Mouse (Mus musculus) embryonic facial prominence, embryonic 14.5 days (tissue): ENCODE data around the gene Fis1. TPM values are rescaled to one million over a fixed set of nuclear protein-coding genes. Genes with fewer than 3 reads are reported as not detected.
A peak's percentile ranks its signal among the peaks of the same experiment; 100 is the strongest.

Experiments used
- ATAC-seq: fragments of 200-750 bp; cut with Nextera tagmentation; 2 replicates; pipeline ENCODE4 v1.8.0; 2017; ENCODE audit warnings: low read depth, moderate number of reproducible peaks, moderate TSS enrichment
- DNase-seq: peaks from one replicate; pipeline ENCODE4 v3.0.0-alpha.2; 2015; ENCODE audit warnings: low spot score
- H3K27ac ChIP-seq: fragments of 300-500 bp; sonication (generic); replicated peaks from 2 replicates; pipeline ENCODE4 v1.5.1; 2014; ENCODE audit warnings: low read depth, mild to moderate bottlenecking, low read length, moderate library complexity
- H3K27me3 ChIP-seq: fragments of 300-500 bp; sonication (generic); replicated peaks from 2 replicates; pipeline ENCODE4 v1.6.1; 2014; ENCODE audit warnings: low read length; ENCODE audit not compliant: control insufficient read depth, insufficient read depth
- H3K36me3 ChIP-seq: fragments of 300-500 bp; sonication (generic); 2 replicates; pipeline ENCODE4 v1.6.1; 2014; ENCODE audit warnings: low read length, mixed read lengths; ENCODE audit not compliant: control insufficient read depth, insufficient read depth
- H3K4me1 ChIP-seq: fragments of 300-500 bp; sonication (generic); 2 replicates; pipeline ENCODE4 v1.6.1; 2014; ENCODE audit warnings: antibody characterized with exemption, low read length; ENCODE audit not compliant: control insufficient read depth, insufficient read depth
- H3K4me2 ChIP-seq: fragments of 300-500 bp; sonication (generic); 2 replicates; pipeline ENCODE4 v1.6.1; 2014; ENCODE audit warnings: low read depth, mild to moderate bottlenecking, low read length, moderate library complexity, mixed read lengths
- H3K4me3 ChIP-seq: fragments of 300-500 bp; sonication (generic); 2 replicates; pipeline ENCODE4 v1.5.1; 2014; ENCODE audit warnings: low read depth, mild to moderate bottlenecking, low read length
- H3K9ac ChIP-seq: fragments of 300-500 bp; sonication (generic); 2 replicates; pipeline ENCODE4 v1.6.1; 2014; ENCODE audit warnings: low read depth, mild to moderate bottlenecking, low read length, moderate library complexity, mixed read lengths
- H3K9me3 ChIP-seq: fragments of 300-500 bp; sonication (generic); 2 replicates; pipeline ENCODE4 v1.6.1; 2016; ENCODE audit warnings: low read length; ENCODE audit not compliant: control insufficient read depth
- WGBS: fragments of 180-500 bp; shearing (Covaris S2); extraction: QIAGEN DNeasy Blood & Tissue Kit; methylation state at CpG from one replicate; pipeline ENCODE4 v1.1.7; 2014; 5-methylcytosine and 5-hydroxymethylcytosine counted together
- polyA plus RNA-seq: library from polyadenylated mRNA; unstranded; fragments of >200 nt; fragmentation: Nextera tagmentation; extraction: Ambion mirVana; gene quantifications from 2 replicates; pipeline ENCODE4 v1.2.1, GENCODE M21; 2014

The Fis1 gene
- polyA plus RNA-seq, 1 experiment from 2014 or later, result 266 TPM

GRCm38 (mm10) chr5:136919546-136920301 lies 33.4 kb upstream of the Fis1 start:
- H3K4me2 ChIP-seq, result peak overlapping the region; percentile 93

GRCm38 (mm10) chr5:136922830-136923229 lies 30.2 kb upstream of the Fis1 start:
- DNase-seq, result no peak
- Histone ChIP-seq H3K27ac (no peak overlapping the region), H3K36me3 (no peaks in the 10 kb centered on the region), H3K9me3 (no peaks in the 10 kb centered on the region), H3K4me1 (peaks cover 5% of the 10 kb centered on the region), H3K4me3 (no peak overlapping the region), H3K9ac (no peak overlapping the region), H3K4me2 (no peak overlapping the region), H3K27me3 (no peaks in the 10 kb centered on the region)
- no peak for ATAC-seq
- 75% methylated on average over 9 of the region's 9 CpGs for WGBS

More at GRCm38 (mm10) chr5:136919546-136920301, 33.4 kb upstream of the Fis1 start:
- Histone ChIP-seq H3K27ac (0 out of 2 replicates have a peak overlapping the region, but pooled peaks have one; percentile 39), H3K4me1 (peaks cover 5% of the 10 kb centered on the region), H3K27me3 (no peaks in the 10 kb centered on the region), H3K4me3 (peak overlapping the region; percentile 67), H3K9ac (peak overlapping the region; percentile 76), H3K36me3 (no peaks in the 10 kb centered on the region), H3K9me3 (no peaks in the 10 kb centered on the region)
- DNase-seq, result peak; percentile 16
- ATAC-seq, result peak; percentile 4; the same call in 1 of the 2 replicates
- 21% methylated on average over 16 of the region's 18 CpGs for WGBS

- 64% methylated on average over 7 of the region's 7 CpGs for WGBS
- H3K4me3 ChIP-seq, result no peak overlapping the region
- no peak overlapping the region for H3K4me2 ChIP-seq
- no peaks in the 10 kb centered on the region for H3K9me3 ChIP-seq
- no peak overlapping the region for H3K9ac ChIP-seq
- DNase-seq (no peak), ATAC-seq (no peak)
- no peak overlapping the region for H3K27ac ChIP-seq
- H3K4me1 ChIP-seq, result peaks cover 5% of the 10 kb centered on the region
- H3K36me3 ChIP-seq, result no peaks in the 10 kb centered on the region
- H3K27me3 ChIP-seq, result no peaks in the 10 kb centered on the region
These were observed 29.2 kb upstream of the Fis1 start for GRCm38 (mm10) chr5:136923751-136924478.

- Histone ChIP-seq H3K9me3 (no peaks in the 10 kb centered on the region), H3K9ac (0 out of 2 replicates have a peak overlapping the region, but pooled peaks have one; percentile 14), H3K36me3 (0 out of 2 replicates have a peak, but pooled peaks cover 3% of the 10 kb centered on the region), H3K4me2 (no peak overlapping the region), H3K4me1 (no peaks in the 10 kb centered on the region), H3K4me3 (no peak overlapping the region), H3K27me3 (no peaks in the 10 kb centered on the region), H3K27ac (no peak overlapping the region)
- WGBS, result 16% methylated on average over 4 of the region's 4 CpGs
- ATAC-seq, result peak; percentile 78
- DNase-seq, result peak; percentile 88
These were observed 24.0 kb upstream of the Fis1 start for GRCm38 (mm10) chr5:136929073-136929472.

- Histone ChIP-seq H3K9me3 (no peaks in the 10 kb centered on the region), H3K4me3 (no peak overlapping the region), H3K27ac (no peak overlapping the region), H3K4me1 (no peaks in the 10 kb centered on the region), H3K4me2 (no peak overlapping the region), H3K36me3 (0 out of 2 replicates have a peak, but pooled peaks cover 3% of the 10 kb centered on the region), H3K27me3 (no peaks in the 10 kb centered on the region), H3K9ac (no peak overlapping the region)
- DNase-seq, result no peak
- no peak for ATAC-seq
- WGBS, result 89% methylated on average over 14 of the region's 14 CpGs
These were observed 21.2 kb upstream of the Fis1 start for GRCm38 (mm10) chr5:136931896-136932295.

GRCm38 (mm10) chr5:136932956-136933355 lies 20.1 kb upstream of the Fis1 start:
- Histone ChIP-seq H3K36me3 (0 out of 2 replicates have a peak, but pooled peaks cover 3% of the 10 kb centered on the region), H3K9ac (no peak overlapping the region), H3K27me3 (no peaks in the 10 kb centered on the region), H3K9me3 (no peaks in the 10 kb centered on the region), H3K27ac (no peak overlapping the region), H3K4me1 (no peaks in the 10 kb centered on the region), H3K4me3 (no peak overlapping the region), H3K4me2 (no peak overlapping the region)
- WGBS, result 77% methylated on average over 5 of the region's 5 CpGs
- DNase-seq, result no peak
- ATAC-seq, result no peak

- H3K9ac ChIP-seq, result no peak overlapping the region
- WGBS, result 89% methylated on average over 5 of the region's 6 CpGs
- no peak overlapping the region for H3K4me2 ChIP-seq
- H3K4me3 ChIP-seq, result no peak overlapping the region
- no peaks in the 10 kb centered on the region for H3K9me3 ChIP-seq
- ATAC-seq, result no peak
- H3K27ac ChIP-seq, result no peak overlapping the region
- no peaks in the 10 kb centered on the region for H3K27me3 ChIP-seq
- H3K36me3 ChIP-seq, result 0 out of 2 replicates have a peak, but pooled peaks cover 3% of the 10 kb centered on the region
- no peaks in the 10 kb centered on the region for H3K4me1 ChIP-seq
- no peak for DNase-seq
These were observed 19.1 kb upstream of the Fis1 start for GRCm38 (mm10) chr5:136933930-136934329.

GRCm38 (mm10) chr5:136935905-136936695 lies 17.0 kb upstream of the Fis1 start:
- Histone ChIP-seq H3K27ac (no peak overlapping the region), H3K9ac (no peak overlapping the region), H3K36me3 (no peaks in the 10 kb centered on the region), H3K4me2 (no peak overlapping the region), H3K4me3 (no peak overlapping the region), H3K27me3 (no peaks in the 10 kb centered on the region), H3K4me1 (no peaks in the 10 kb centered on the region), H3K9me3 (no peaks in the 10 kb centered on the region)
- 53% methylated on average over 7 of the region's 7 CpGs for WGBS
- DNase-seq, result no peak
- no peak for ATAC-seq
